Mouse (Mus musculus): ENCODE results near the gene Fam71b.

The Fam71b gene

DNA sequence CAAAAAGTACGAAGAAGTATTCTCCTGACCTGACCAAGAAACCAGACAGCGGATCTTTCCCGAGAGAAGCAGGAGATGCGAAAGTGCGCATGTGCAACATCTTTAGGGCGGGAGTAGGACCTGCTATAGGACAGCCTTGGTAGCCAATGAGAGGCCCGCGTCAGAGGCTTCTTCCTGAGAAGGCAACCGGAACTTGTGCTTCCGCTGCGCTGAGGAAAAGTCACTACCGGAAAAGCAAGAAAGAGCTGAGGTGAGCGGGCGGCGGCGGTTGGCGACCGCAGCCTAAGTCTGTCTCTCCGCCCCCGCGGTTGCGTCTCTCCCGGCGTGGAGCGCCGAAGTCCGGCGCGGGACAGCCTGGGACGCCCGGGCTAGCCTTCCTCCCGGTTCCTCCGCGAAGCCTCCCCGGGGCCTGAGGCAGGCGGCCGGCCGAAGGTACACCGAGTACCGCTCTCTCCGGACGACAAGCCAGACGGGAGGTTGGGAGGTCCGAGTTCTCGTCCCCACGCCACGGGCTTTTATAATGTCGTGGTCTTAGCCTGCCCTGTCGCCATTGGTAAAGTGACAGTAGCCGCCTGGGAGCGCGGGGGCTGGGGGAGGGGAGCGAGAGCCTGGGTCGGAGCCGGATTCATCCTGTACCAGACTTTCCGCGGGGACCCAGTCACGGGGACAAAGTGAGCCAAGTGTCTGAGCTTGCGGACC is 40.5 kb downstream of the Fam71b start, which contains the start of gene Med7:
Med7 (plus strand) TSS at position 166 of the 699 bp plus-strand sequence.
- peak; percentile 93 for DNase-seq

DNA sequence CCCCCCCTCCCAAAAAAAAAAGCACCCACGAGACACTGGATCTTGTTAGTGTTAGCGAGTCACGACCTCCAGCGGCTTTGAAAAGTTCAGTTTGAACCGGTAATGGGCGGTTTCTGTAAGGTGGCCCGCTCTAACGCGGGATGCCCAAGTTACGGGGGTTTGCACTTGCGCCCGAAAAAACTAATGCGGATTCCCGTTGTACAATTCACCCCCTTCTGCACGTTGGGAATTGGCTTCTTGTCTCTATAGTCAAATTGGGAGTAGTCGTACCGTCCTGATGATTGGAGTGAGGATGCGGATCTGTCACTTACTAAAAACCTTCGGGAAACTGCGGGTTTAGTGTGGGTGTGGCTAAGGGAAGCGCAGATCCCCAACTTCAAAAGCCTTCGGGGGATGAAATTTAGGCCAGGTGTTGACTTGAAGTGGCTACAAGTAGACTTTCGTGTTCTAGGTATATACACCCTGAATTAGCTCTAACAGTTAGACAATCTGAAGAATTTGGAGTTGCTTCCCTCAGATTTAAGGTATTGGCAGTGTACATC is 41.2 kb downstream of the Fam71b start:
- DNase-seq = no peak

- no peak for DNase-seq
Observed at GRCm38 (mm10) chr11:46439005-46439543, 42.7 kb downstream of the Fam71b start.

GRCm38 (mm10) chr11:46441774-46442173 is 45.4 kb downstream of the Fam71b start:
- no peak for DNase-seq

DNA sequence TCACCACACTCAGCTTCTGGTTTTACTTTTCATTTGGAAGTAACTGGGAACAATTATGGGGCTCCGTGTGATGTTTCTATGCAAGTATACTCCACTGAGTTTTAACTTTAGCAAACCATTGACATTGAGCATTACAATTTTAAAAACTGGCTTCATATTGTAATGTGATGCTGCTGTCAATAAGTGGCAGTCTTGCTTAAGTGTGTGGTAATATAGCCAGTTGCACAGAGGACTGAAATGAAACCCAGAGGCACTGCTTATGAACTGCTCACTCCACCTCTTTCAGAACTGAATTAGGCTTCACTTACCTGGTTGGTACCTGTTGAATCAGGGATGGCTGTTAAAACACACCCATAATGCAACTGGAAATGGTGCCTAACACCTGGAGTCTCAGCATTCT is 46.8 kb downstream of the Fam71b start:
- DNase-seq = no peak

- DNase-seq = no peak
Observed at GRCm38 (mm10) chr11:46443979-46444378, 47.6 kb downstream of the Fam71b start.

GRCm38 (mm10) chr11:46446150-46446549 is 49.8 kb downstream of the Fam71b start:
- DNase-seq = no peak

DNA sequence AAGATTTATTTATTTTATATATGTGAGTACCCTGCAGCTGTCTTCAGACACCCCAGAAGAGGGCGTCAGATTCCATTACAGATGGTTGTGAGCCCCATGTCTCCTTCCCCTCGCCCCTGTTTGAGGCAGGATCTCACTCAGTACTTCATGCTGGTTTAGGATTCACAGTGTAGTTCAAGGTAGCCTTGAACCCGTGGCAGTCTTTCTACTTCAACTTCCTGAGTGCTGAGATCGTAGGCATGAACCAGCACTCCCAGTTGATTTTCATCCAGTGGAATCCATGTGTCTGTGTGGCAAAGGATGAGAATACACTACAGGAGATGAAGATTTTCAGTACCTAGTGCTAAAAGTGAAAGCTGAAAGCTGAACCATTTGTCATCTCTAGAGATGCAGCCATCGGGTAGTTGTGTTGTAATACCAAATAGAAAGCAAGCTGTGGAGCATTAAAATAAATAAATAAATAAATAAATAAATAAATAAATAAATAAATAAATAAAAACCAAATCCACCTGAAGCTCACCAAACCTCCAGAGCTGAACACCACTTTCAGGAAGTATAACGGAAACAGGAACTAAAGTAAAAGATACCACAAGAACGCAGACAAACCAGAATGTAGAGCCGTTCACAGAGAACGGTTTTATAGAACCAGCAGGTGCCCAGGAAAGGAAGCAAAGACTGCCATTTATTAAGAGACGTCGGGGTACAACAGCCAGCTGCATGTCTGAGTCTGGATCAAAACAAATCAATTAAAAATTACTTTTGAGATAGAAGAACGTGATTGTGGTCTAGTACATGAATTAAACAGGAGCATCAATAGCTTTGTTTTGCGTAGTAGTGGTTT is 51.5 kb downstream of the Fam71b start:
- no peak for DNase-seq

GRCm38 (mm10) chr11:46449461-46450080 is 53.2 kb downstream of the Fam71b start:
- no peak for DNase-seq

GRCm38 (mm10) chr11:46454453-46455045 is 58.2 kb downstream of the Fam71b start, which contains the start of gene Havcr2:
Gene Havcr2, plus strand, starts transcription at chr11:46454935.
- no peak for DNase-seq

Data from kidney, adult 18-20 months (tissue).